Mouse (Mus musculus): ENCODE results near the gene Slc35c2. TPM values are rescaled to one million over a fixed set of nuclear protein-coding genes. Genes with fewer than 3 reads are reported as not detected.

The Slc35c2 gene
- 60.1 and 60.8 TPM in 2 replicates for polyA plus RNA-seq (2014; fragmentation: Nextera tagmentation; extraction: Ambion mirVana)

GRCm38 (mm10) chr2:165287202-165287984 lies at the start of gene Slc35c2:
TSS of gene Slc35c2 (minus strand) at chr2:165287869.
- H3K4me2 ChIP-seq (replicated peaks), result peak within 1 kb of the TSS; percentile 89
- H3K27me3 ChIP-seq (ENCODE audit: control insufficient read depth, insufficient read depth, low read length), result no peaks in the 10 kb centered on the region
- DNase-seq (ENCODE audit: low spot score) (peak; percentile 96), ATAC-seq (ENCODE audit: low FRiP score) (peak; percentile 92)
- peak within 1 kb of the TSS; percentile 48 for H3K4me3 ChIP-seq (replicated peaks; ENCODE audit: low read length)
- H3K4me1 ChIP-seq (replicated peaks; ENCODE audit: control insufficient read depth, insufficient read depth, low read length), result peaks cover 24% of the 10 kb centered on the region
- peak within 1 kb of the TSS; percentile 58 for H3K9ac ChIP-seq
- peak within 1 kb of the TSS; percentile 90 for H3K27ac ChIP-seq
- no peaks in the 10 kb centered on the region for H3K9me3 ChIP-seq (ENCODE audit: control insufficient read depth, low read length)
- under 1% methylated on average over 49 of the region's 49 CpGs for WGBS
- H3K36me3 ChIP-seq (replicated peaks; ENCODE audit: control insufficient read depth, insufficient read depth), result peaks cover 39% of the 10 kb centered on the region

GRCm38 (mm10) chr2:165337191-165337590 lies 49.5 kb upstream of the Slc35c2 start:
- H3K27ac ChIP-seq, result no peak overlapping the region
- H3K4me1 ChIP-seq (replicated peaks; ENCODE audit: control insufficient read depth, insufficient read depth, low read length), result no peaks in the 10 kb centered on the region
- H3K4me2 ChIP-seq (replicated peaks), result no peak overlapping the region
- no peak for ATAC-seq (ENCODE audit: low FRiP score)
- 18% methylated on average over 3 of the region's 3 CpGs for WGBS
- no peaks in the 10 kb centered on the region for H3K27me3 ChIP-seq (ENCODE audit: control insufficient read depth, insufficient read depth, low read length)
- H3K4me3 ChIP-seq (replicated peaks; ENCODE audit: low read length), result no peak overlapping the region
- H3K9ac ChIP-seq, result no peak overlapping the region
- no peak for DNase-seq (ENCODE audit: low spot score)
- H3K9me3 ChIP-seq (ENCODE audit: control insufficient read depth, low read length), result no peaks in the 10 kb centered on the region
- H3K36me3 ChIP-seq (replicated peaks; ENCODE audit: control insufficient read depth, insufficient read depth), result no peaks in the 10 kb centered on the region

GRCm38 (mm10) chr2:165332610-165333210 lies 45.0 kb upstream of the Slc35c2 start:
- ATAC-seq (ENCODE audit: low FRiP score) (no peak), DNase-seq (ENCODE audit: low spot score) (no peak)
- Histone ChIP-seq H3K4me1 (replicated peaks; ENCODE audit: control insufficient read depth, insufficient read depth, low read length) (peaks cover 5% of the 10 kb centered on the region; the same call in 1 of the 2 replicates), H3K27ac (no peak overlapping the region), H3K4me2 (replicated peaks) (no peak overlapping the region), H3K4me3 (replicated peaks; ENCODE audit: low read length) (no peak overlapping the region), H3K27me3 (ENCODE audit: control insufficient read depth, insufficient read depth, low read length) (no peaks in the 10 kb centered on the region), H3K36me3 (replicated peaks; ENCODE audit: control insufficient read depth, insufficient read depth) (no peaks in the 10 kb centered on the region), H3K9me3 (ENCODE audit: control insufficient read depth, low read length) (0 out of 2 replicates have a peak, but pooled peaks cover 4% of the 10 kb centered on the region), H3K9ac (no peak overlapping the region)
- WGBS, result 54% methylated on average over 14 of the region's 14 CpGs

GRCm38 (mm10) chr2:165329703-165330102 lies 42.0 kb upstream of the Slc35c2 start:
- 51% methylated on average over 3 of the region's 3 CpGs for WGBS
- H3K27ac ChIP-seq, result no peak overlapping the region
- H3K9me3 ChIP-seq (ENCODE audit: control insufficient read depth, low read length), result 0 out of 2 replicates have a peak, but pooled peaks cover 4% of the 10 kb centered on the region
- DNase-seq (ENCODE audit: low spot score) (no peak), ATAC-seq (ENCODE audit: low FRiP score) (no peak)
- no peaks in the 10 kb centered on the region for H3K36me3 ChIP-seq (replicated peaks; ENCODE audit: control insufficient read depth, insufficient read depth)
- no peak overlapping the region for H3K4me3 ChIP-seq (replicated peaks; ENCODE audit: low read length)
- H3K9ac ChIP-seq, result no peak overlapping the region
- no peaks in the 10 kb centered on the region for H3K27me3 ChIP-seq (ENCODE audit: control insufficient read depth, insufficient read depth, low read length)
- H3K4me2 ChIP-seq (replicated peaks), result no peak overlapping the region
- peaks cover 22% of the 10 kb centered on the region for H3K4me1 ChIP-seq (replicated peaks; ENCODE audit: control insufficient read depth, insufficient read depth, low read length)

- Histone ChIP-seq H3K9ac (no peak overlapping the region), H3K27ac (no peak overlapping the region), H3K4me2 (replicated peaks) (no peak overlapping the region), H3K27me3 (ENCODE audit: control insufficient read depth, insufficient read depth, low read length) (no peaks in the 10 kb centered on the region), H3K9me3 (ENCODE audit: control insufficient read depth, low read length) (0 out of 2 replicates have a peak, but pooled peaks cover 4% of the 10 kb centered on the region), H3K36me3 (replicated peaks; ENCODE audit: control insufficient read depth, insufficient read depth) (no peaks in the 10 kb centered on the region), H3K4me3 (replicated peaks; ENCODE audit: low read length) (no peak overlapping the region), H3K4me1 (replicated peaks; ENCODE audit: control insufficient read depth, insufficient read depth, low read length) (peaks cover 32% of the 10 kb centered on the region)
- no peak for ATAC-seq (ENCODE audit: low FRiP score)
- WGBS, result 83% methylated on average over 5 of the region's 5 CpGs
- DNase-seq (ENCODE audit: low spot score), result no peak
Observed at GRCm38 (mm10) chr2:165328746-165329145, 41.1 kb upstream of the Slc35c2 start.

- Histone ChIP-seq H3K4me1 (replicated peaks; ENCODE audit: control insufficient read depth, insufficient read depth, low read length) (peaks cover 33% of the 10 kb centered on the region), H3K27me3 (ENCODE audit: control insufficient read depth, insufficient read depth, low read length) (no peaks in the 10 kb centered on the region), H3K4me2 (replicated peaks) (peak overlapping the region; percentile 87), H3K9ac (peak overlapping the region; percentile 66), H3K9me3 (ENCODE audit: control insufficient read depth, low read length) (0 out of 2 replicates have a peak, but pooled peaks cover 4% of the 10 kb centered on the region), H3K27ac (peak overlapping the region; percentile 94), H3K36me3 (replicated peaks; ENCODE audit: control insufficient read depth, insufficient read depth) (no peaks in the 10 kb centered on the region), H3K4me3 (replicated peaks; ENCODE audit: low read length) (peak overlapping the region; percentile 78)
- 33% methylated on average over 7 of the region's 7 CpGs for WGBS
- ATAC-seq (ENCODE audit: low FRiP score) (no peak), DNase-seq (ENCODE audit: low spot score) (no peak)
Observed at GRCm38 (mm10) chr2:165327386-165327785, 39.7 kb upstream of the Slc35c2 start.

- peak; percentile 98 for ATAC-seq (ENCODE audit: low FRiP score)
- 0% methylated on average over 55 of the region's 55 CpGs for WGBS
Observed at GRCm38 (mm10) chr2:165326304-165327190, 38.9 kb upstream of the Slc35c2 start, which contains the start of gene Elmo2. TSS of gene Elmo2 (minus strand) at chr2:165326479.

GRCm38 (mm10) chr2:165325521-165326303 lies 38.0 kb upstream of the Slc35c2 start:
- ATAC-seq (ENCODE audit: low FRiP score), result peak; percentile 6; the same call in 1 of the 2 replicates
- no peaks in the 10 kb centered on the region for H3K36me3 ChIP-seq (replicated peaks; ENCODE audit: control insufficient read depth, insufficient read depth)
- H3K9ac ChIP-seq, result peak overlapping the region; percentile 87
- peaks cover 46% of the 10 kb centered on the region for H3K4me1 ChIP-seq (replicated peaks; ENCODE audit: control insufficient read depth, insufficient read depth, low read length)
- under 1% methylated on average over 22 of the region's 30 CpGs for WGBS
- no peaks in the 10 kb centered on the region for H3K27me3 ChIP-seq (ENCODE audit: control insufficient read depth, insufficient read depth, low read length)
- H3K4me3 ChIP-seq (replicated peaks; ENCODE audit: low read length), result peak overlapping the region; percentile 78
- H3K4me2 ChIP-seq (replicated peaks), result peak overlapping the region; percentile 87
- H3K9me3 ChIP-seq (ENCODE audit: control insufficient read depth, low read length), result 0 out of 2 replicates have a peak, but pooled peaks cover under 1% of the 10 kb centered on the region
- DNase-seq (ENCODE audit: low spot score), result no peak
- peak overlapping the region; percentile 63 for H3K27ac ChIP-seq

More at GRCm38 (mm10) chr2:165326304-165327190, 38.9 kb upstream of the Slc35c2 start, which contains the start of gene Elmo2:
- Histone ChIP-seq H3K4me3 (replicated peaks; ENCODE audit: low read length) (peak within 1 kb of the TSS; percentile 78), H3K9me3 (ENCODE audit: control insufficient read depth, low read length) (0 out of 2 replicates have a peak, but pooled peaks cover 4% of the 10 kb centered on the region), H3K27ac (peak within 1 kb of the TSS; percentile 94), H3K9ac (peak within 1 kb of the TSS; percentile 87), H3K4me2 (replicated peaks) (peak within 1 kb of the TSS; percentile 87), H3K36me3 (replicated peaks; ENCODE audit: control insufficient read depth, insufficient read depth) (no peaks in the 10 kb centered on the region), H3K27me3 (ENCODE audit: control insufficient read depth, insufficient read depth, low read length) (no peaks in the 10 kb centered on the region), H3K4me1 (replicated peaks; ENCODE audit: control insufficient read depth, insufficient read depth, low read length) (peaks cover 39% of the 10 kb centered on the region)
- DNase-seq (ENCODE audit: low spot score), result peak; percentile 97

Measured in hindbrain, embryonic 14.5 days (tissue).